Mouse (Mus musculus) frontal cortex, postnatal 25 days (tissue): ENCODE measurements around the gene Inf2.
A peak's percentile ranks its signal among the peaks of the same experiment; 100 is the strongest.

ENCODE experiments used
- DNase-seq, 2 experiments: peaks; one replicate each; pipeline ENCODE4 v3.0.0; 2022; ENCODE audit warnings: low spot score in 2 of 2

Inf2 gene

GRCm38 (mm10) chr12:112588426-112589256 is at the start of gene Inf2:
Gene Inf2, plus strand, starts transcription at chr12:112588784.
- peak; percentile 62 to 64 for DNase-seq

- DNase-seq = no peak
Observed at GRCm38 (mm10) chr12:112539466-112539965, 49.1 kb upstream of the Inf2 start.

GRCm38 (mm10) chr12:112540321-112540720 is 48.3 kb upstream of the Inf2 start:
- DNase-seq = no peak

GRCm38 (mm10) chr12:112541483-112542091 is 47.0 kb upstream of the Inf2 start:
- no peak for DNase-seq

- DNase-seq = no peak
Observed at GRCm38 (mm10) chr12:112542257-112542919, 46.2 kb upstream of the Inf2 start.

GRCm38 (mm10) chr12:112542920-112543300 is 45.7 kb upstream of the Inf2 start:
- DNase-seq = peak; percentile 91

GRCm38 (mm10) chr12:112543941-112544340 is 44.6 kb upstream of the Inf2 start:
- no peak for DNase-seq

- no peak for DNase-seq
Observed at GRCm38 (mm10) chr12:112544946-112545701, 43.5 kb upstream of the Inf2 start.

- DNase-seq = no peak
Observed at GRCm38 (mm10) chr12:112546110-112546509, 42.5 kb upstream of the Inf2 start.

- DNase-seq = no peak
Observed at GRCm38 (mm10) chr12:112549287-112549686, 39.3 kb upstream of the Inf2 start.

- DNase-seq = peak; percentile 95 to 98
Observed at GRCm38 (mm10) chr12:112551861-112552375, 36.7 kb upstream of the Inf2 start.

- no peak for DNase-seq
Observed at GRCm38 (mm10) chr12:112552520-112552919, 36.1 kb upstream of the Inf2 start.

- DNase-seq = no peak
Observed at GRCm38 (mm10) chr12:112554900-112555299, 33.7 kb upstream of the Inf2 start.

- DNase-seq = no peak
Observed at GRCm38 (mm10) chr12:112556531-112557060, 32.0 kb upstream of the Inf2 start.

GRCm38 (mm10) chr12:112557219-112557618 is 31.4 kb upstream of the Inf2 start:
- DNase-seq = no peak

GRCm38 (mm10) chr12:112559231-112559630 is 29.4 kb upstream of the Inf2 start:
- no peak for DNase-seq

GRCm38 (mm10) chr12:112559671-112560070 is 28.9 kb upstream of the Inf2 start:
- DNase-seq = no peak

GRCm38 (mm10) chr12:112560176-112560797 is 28.3 kb upstream of the Inf2 start:
- no peak for DNase-seq

- DNase-seq = no peak
Observed at GRCm38 (mm10) chr12:112561163-112561562, 27.4 kb upstream of the Inf2 start.

GRCm38 (mm10) chr12:112562462-112562861 is 26.1 kb upstream of the Inf2 start:
- no peak for DNase-seq

GRCm38 (mm10) chr12:112563011-112563410 is 25.6 kb upstream of the Inf2 start:
- DNase-seq = no peak
